Mouse (Mus musculus) heart, embryonic 16.5 days (tissue): ENCODE data around the gene Denr. TPM values are rescaled to one million over a fixed set of nuclear protein-coding genes. Genes with fewer than 3 reads are reported as not detected.

Experiments
- ATAC-seq: fragments of 200-750 bp; cut with Nextera tagmentation; replicated peaks from 2 replicates; pipeline ENCODE4 v1.8.0; 2017; ENCODE audit warnings: moderate number of reproducible peaks; ENCODE audit not compliant: insufficient read depth, low FRiP score; ENCODE audit errors: extremely low read depth
- H3K27ac ChIP-seq: fragments of 300-500 bp; sonication (generic); 2 replicates; pipeline ENCODE4 v1.5.1; 2014; ENCODE audit warnings: mild to moderate bottlenecking, low read length, control low read depth, moderate library complexity
- H3K27me3 ChIP-seq: fragments of 300-500 bp; sonication (generic); 2 replicates; pipeline ENCODE4 v1.6.1; 2014; ENCODE audit warnings: low read length, mixed read lengths; ENCODE audit not compliant: control insufficient read depth, insufficient read depth
- H3K36me3 ChIP-seq: fragments of 300-500 bp; sonication (generic); 2 replicates; pipeline ENCODE4 v1.6.1; 2014; ENCODE audit not compliant: control insufficient read depth, insufficient read depth
- H3K4me1 ChIP-seq: fragments of 300-500 bp; sonication (generic); 2 replicates; pipeline ENCODE4 v1.6.1; 2014; ENCODE audit warnings: low read length, mixed read lengths; ENCODE audit not compliant: control insufficient read depth, insufficient read depth
- H3K4me2 ChIP-seq: fragments of 300-500 bp; sonication (generic); 2 replicates; pipeline ENCODE4 v1.6.1; 2014; ENCODE audit warnings: low read depth, mild to moderate bottlenecking, control low read depth, low read length
- H3K4me3 ChIP-seq: fragments of 300-500 bp; sonication (generic); 2 replicates; pipeline ENCODE4 v1.5.1; 2014; ENCODE audit warnings: mild to moderate bottlenecking, control low read depth, low read length
- H3K9ac ChIP-seq: fragments of 300-500 bp; sonication (generic); 2 replicates; pipeline ENCODE4 v1.6.1; 2014; ENCODE audit warnings: low read length, control low read depth
- H3K9me3 ChIP-seq: fragments of 300-500 bp; sonication (generic); replicated peaks from 2 replicates; pipeline ENCODE4 v1.6.1; 2016; ENCODE audit warnings: low read length; ENCODE audit not compliant: control insufficient read depth
- WGBS: fragments of 180-500 bp; shearing (Covaris S2); extraction: QIAGEN DNeasy Blood & Tissue Kit; methylation state at CpG from one replicate; pipeline ENCODE4 v1.1.7; 2014; 5-methylcytosine and 5-hydroxymethylcytosine counted together
- polyA plus RNA-seq: library from polyadenylated mRNA; unstranded; fragments of >200 nt; fragmentation: Nextera tagmentation; extraction: Ambion mirVana; gene quantifications from 2 replicates; pipeline ENCODE4 v1.2.1, GENCODE M21; 2015

The Denr gene
- polyA plus RNA-seq, 1 experiment from 2014 or later, result 96.2 TPM

GRCm38 (mm10) chr5:123930508-123930989, 23.6 kb downstream of the Denr start, which contains the start of gene Ccdc62:
Gene Ccdc62 (plus strand): TSS chr5:123930679.
- no peaks in the 10 kb centered on the region; the same call in 1 of the 2 replicates for H3K4me1 ChIP-seq
- H3K36me3 ChIP-seq, result peaks cover 27% of the 10 kb centered on the region
- H3K4me3 ChIP-seq, result peak within 1 kb of the TSS; percentile 88
- under 1% methylated on average over 56 of the region's 56 CpGs for WGBS
- peak within 1 kb of the TSS; percentile 94 for H3K27ac ChIP-seq
- peak within 1 kb of the TSS; percentile 96 for H3K4me2 ChIP-seq
- no peaks in the 10 kb centered on the region for H3K27me3 ChIP-seq
- H3K9ac ChIP-seq, result peak within 1 kb of the TSS; percentile 96
- peak; percentile 97 for ATAC-seq
- no peaks in the 10 kb centered on the region for H3K9me3 ChIP-seq

- Histone ChIP-seq H3K4me2 (peak overlapping the region; percentile 96), H3K27me3 (no peaks in the 10 kb centered on the region), H3K27ac (peak overlapping the region; percentile 94), H3K9ac (peak overlapping the region; percentile 96), H3K4me1 (no peaks in the 10 kb centered on the region; the same call in 1 of the 2 replicates), H3K36me3 (peaks cover 24% of the 10 kb centered on the region), H3K4me3 (peak overlapping the region; percentile 88), H3K9me3 (no peaks in the 10 kb centered on the region)
- no peak for ATAC-seq
- WGBS, result 48% methylated on average over 13 of the region's 13 CpGs
These were observed 24.2 kb downstream of the Denr start for GRCm38 (mm10) chr5:123931131-123931530.

GRCm38 (mm10) chr5:123932927-123933326, 26.0 kb downstream of the Denr start:
- Histone ChIP-seq H3K9me3 (no peaks in the 10 kb centered on the region), H3K4me1 (no peaks in the 10 kb centered on the region; the same call in 1 of the 2 replicates), H3K27me3 (no peaks in the 10 kb centered on the region)

GRCm38 (mm10) chr5:123933556-123933955, 26.6 kb downstream of the Denr start:
- Histone ChIP-seq H3K4me3 (no peak overlapping the region), H3K9ac (no peak overlapping the region), H3K4me1 (no peaks in the 10 kb centered on the region; the same call in 1 of the 2 replicates), H3K4me2 (no peak overlapping the region), H3K27ac (no peak overlapping the region), H3K27me3 (no peaks in the 10 kb centered on the region), H3K9me3 (no peaks in the 10 kb centered on the region), H3K36me3 (peaks cover 2% of the 10 kb centered on the region; the same call in 1 of the 2 replicates)
- WGBS, result 90% methylated on average over 12 of the region's 12 CpGs
- no peak for ATAC-seq

More at GRCm38 (mm10) chr5:123932927-123933326, 26.0 kb downstream of the Denr start:
- no peak for ATAC-seq
- Histone ChIP-seq H3K9ac (no peak overlapping the region), H3K27ac (no peak overlapping the region), H3K36me3 (peaks cover 8% of the 10 kb centered on the region), H3K4me3 (no peak overlapping the region), H3K4me2 (no peak overlapping the region)

- 28% methylated on average over 18 of the region's 18 CpGs for WGBS
- H3K27ac ChIP-seq, result no peak overlapping the region
- H3K9me3 ChIP-seq, result no peaks in the 10 kb centered on the region
- H3K36me3 ChIP-seq, result no peaks in the 10 kb centered on the region; the same call in 1 of the 2 replicates
- peak overlapping the region; percentile 27; the same call in 1 of the 2 replicates for H3K4me2 ChIP-seq
- no peak overlapping the region for H3K4me3 ChIP-seq
- no peaks in the 10 kb centered on the region; the same call in 1 of the 2 replicates for H3K4me1 ChIP-seq
- no peaks in the 10 kb centered on the region for H3K27me3 ChIP-seq
- peak overlapping the region; percentile 3; the same call in 1 of the 2 replicates for H3K9ac ChIP-seq
- no peak for ATAC-seq
These were observed 27.1 kb downstream of the Denr start for GRCm38 (mm10) chr5:123933957-123934591.

GRCm38 (mm10) chr5:123935931-123936330, 29.0 kb downstream of the Denr start:
- no peaks in the 10 kb centered on the region for H3K36me3 ChIP-seq
- no peak for ATAC-seq

GRCm38 (mm10) chr5:123938479-123938878, 31.5 kb downstream of the Denr start:
- no peaks in the 10 kb centered on the region for H3K27me3 ChIP-seq

More at GRCm38 (mm10) chr5:123935931-123936330, 29.0 kb downstream of the Denr start:
- Histone ChIP-seq H3K4me3 (no peak overlapping the region), H3K27me3 (no peaks in the 10 kb centered on the region), H3K9me3 (no peaks in the 10 kb centered on the region), H3K9ac (no peak overlapping the region), H3K4me2 (no peak overlapping the region), H3K27ac (no peak overlapping the region), H3K4me1 (no peaks in the 10 kb centered on the region; the same call in 1 of the 2 replicates)
- WGBS, result 80% methylated on average over 5 of the region's 5 CpGs

GRCm38 (mm10) chr5:123946546-123946945, 39.6 kb downstream of the Denr start:
- Histone ChIP-seq H3K9me3 (no peaks in the 10 kb centered on the region), H3K4me2 (no peak overlapping the region), H3K27ac (no peak overlapping the region), H3K27me3 (no peaks in the 10 kb centered on the region), H3K4me1 (no peaks in the 10 kb centered on the region), H3K9ac (no peak overlapping the region), H3K36me3 (no peaks in the 10 kb centered on the region), H3K4me3 (no peak overlapping the region)
- no peak for ATAC-seq
- 60% methylated on average over 4 of the region's 4 CpGs for WGBS

More at GRCm38 (mm10) chr5:123938479-123938878, 31.5 kb downstream of the Denr start:
- WGBS, result 84% methylated on average over 5 of the region's 5 CpGs
- H3K4me1 ChIP-seq, result no peaks in the 10 kb centered on the region
- no peak overlapping the region for H3K4me2 ChIP-seq
- no peak for ATAC-seq
- no peak overlapping the region for H3K9ac ChIP-seq
- no peaks in the 10 kb centered on the region for H3K9me3 ChIP-seq
- no peak overlapping the region for H3K4me3 ChIP-seq
- H3K36me3 ChIP-seq, result no peaks in the 10 kb centered on the region
- no peak overlapping the region for H3K27ac ChIP-seq

- WGBS, result 51% methylated on average over 7 of the region's 7 CpGs
- H3K9me3 ChIP-seq, result no peaks in the 10 kb centered on the region
- H3K36me3 ChIP-seq, result no peaks in the 10 kb centered on the region
- H3K4me1 ChIP-seq, result peaks cover 2% of the 10 kb centered on the region; the same call in 1 of the 2 replicates
- no peak overlapping the region for H3K27ac ChIP-seq
- H3K27me3 ChIP-seq, result no peaks in the 10 kb centered on the region
- no peak overlapping the region for H3K4me2 ChIP-seq
- no peak overlapping the region for H3K4me3 ChIP-seq
- no peak for ATAC-seq
- H3K9ac ChIP-seq, result no peak overlapping the region
These were observed 40.2 kb downstream of the Denr start for GRCm38 (mm10) chr5:123947041-123947761.
